Mouse (Mus musculus) liver, embryonic 14.5 days (tissue): ENCODE data around the gene Ptprc.

Source experiments
- CTCF ChIP-seq: IDR thresholded peaks from 2 replicates; pipeline ENCODE4 v1.5.1; 2016; ENCODE audit warnings: antibody characterized with exemption, low read depth, control low read depth
- EP300 ChIP-seq: IDR thresholded peaks from 2 replicates; pipeline ENCODE4 v1.6.1; 2016; ENCODE audit warnings: antibody characterized with exemption, low read depth

DNA sequence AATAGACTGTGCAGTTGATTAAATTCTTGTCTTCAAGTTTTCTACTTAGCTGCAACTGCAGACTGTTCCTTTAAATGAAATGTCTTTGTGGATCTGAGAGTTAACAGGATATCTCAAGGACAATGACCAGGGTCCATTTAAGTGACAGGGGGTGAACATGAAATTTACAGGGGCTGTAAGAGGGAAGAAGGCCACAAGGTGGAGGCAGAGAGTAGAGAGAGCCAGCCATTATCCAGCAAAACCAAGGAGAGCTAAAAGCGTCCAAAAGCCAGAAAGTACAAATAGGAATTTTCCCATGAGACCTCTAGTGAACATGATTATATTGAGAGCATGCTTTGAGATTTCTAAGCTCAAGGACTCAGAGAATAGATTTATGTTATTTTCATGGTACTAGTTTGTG lies 89.7 kb downstream of the Ptprc start:
- TF ChIP-seq CTCF (peak; percentile 45), EP300 (no peak)
